Mouse (Mus musculus) ovary, postnatal 36 days (tissue): ENCODE measurements around the gene Rtn4rl1.

Source experiments
- DNase-seq: peaks from one replicate; pipeline ENCODE4 v3.0.0; 2022; ENCODE audit warnings: low spot score, mixed read lengths

The Rtn4rl1 gene

DNA sequence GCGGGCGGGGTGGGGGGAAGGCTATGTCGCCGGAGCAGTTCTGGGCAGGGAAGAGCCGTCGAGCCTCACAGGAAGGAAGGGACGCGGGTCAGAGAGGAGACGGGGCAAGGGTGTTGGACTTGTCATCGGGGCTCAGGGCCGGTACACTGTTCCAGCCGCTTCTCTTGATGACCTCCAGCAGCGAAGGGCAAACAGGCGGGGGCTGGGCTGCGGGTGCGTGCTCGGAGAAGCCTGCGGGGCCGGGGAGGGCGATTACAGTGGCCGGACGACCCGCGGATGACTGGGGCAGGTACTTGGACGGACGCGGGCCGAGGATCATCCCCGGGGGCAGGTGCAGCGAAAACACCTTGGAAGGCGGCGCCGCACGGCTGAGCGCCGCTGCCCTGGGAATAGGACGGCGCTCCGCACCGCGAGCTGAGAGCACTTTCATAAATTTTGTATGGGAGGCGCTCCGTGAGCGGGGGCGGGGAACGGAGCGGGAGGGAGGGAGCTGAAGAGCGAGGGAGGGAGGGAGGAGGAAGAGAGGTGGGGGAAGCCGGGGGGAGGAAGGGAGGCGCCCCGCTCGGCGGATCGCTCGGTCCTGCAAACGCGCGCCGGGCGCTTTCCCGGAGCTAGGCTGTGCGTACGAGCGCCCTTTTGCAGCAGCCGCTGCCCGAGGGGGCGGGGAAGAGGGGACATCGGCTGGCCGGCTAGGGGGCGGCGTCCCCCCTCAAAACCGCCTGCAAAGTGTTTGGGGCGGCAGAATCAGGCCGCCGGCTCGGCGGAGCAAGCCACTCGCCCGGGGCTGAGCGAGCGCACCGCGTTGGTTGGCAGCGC, at the start of gene Rtn4rl1:
TSS of gene Rtn4rl1 (plus strand) at position 528 of the 816 bp plus-strand sequence.
- DNase-seq, result peak; percentile 77

- DNase-seq, result no peak
These were observed 47.7 kb upstream of the Rtn4rl1 start for GRCm38 (mm10) chr11:75145841-75146240.

DNA sequence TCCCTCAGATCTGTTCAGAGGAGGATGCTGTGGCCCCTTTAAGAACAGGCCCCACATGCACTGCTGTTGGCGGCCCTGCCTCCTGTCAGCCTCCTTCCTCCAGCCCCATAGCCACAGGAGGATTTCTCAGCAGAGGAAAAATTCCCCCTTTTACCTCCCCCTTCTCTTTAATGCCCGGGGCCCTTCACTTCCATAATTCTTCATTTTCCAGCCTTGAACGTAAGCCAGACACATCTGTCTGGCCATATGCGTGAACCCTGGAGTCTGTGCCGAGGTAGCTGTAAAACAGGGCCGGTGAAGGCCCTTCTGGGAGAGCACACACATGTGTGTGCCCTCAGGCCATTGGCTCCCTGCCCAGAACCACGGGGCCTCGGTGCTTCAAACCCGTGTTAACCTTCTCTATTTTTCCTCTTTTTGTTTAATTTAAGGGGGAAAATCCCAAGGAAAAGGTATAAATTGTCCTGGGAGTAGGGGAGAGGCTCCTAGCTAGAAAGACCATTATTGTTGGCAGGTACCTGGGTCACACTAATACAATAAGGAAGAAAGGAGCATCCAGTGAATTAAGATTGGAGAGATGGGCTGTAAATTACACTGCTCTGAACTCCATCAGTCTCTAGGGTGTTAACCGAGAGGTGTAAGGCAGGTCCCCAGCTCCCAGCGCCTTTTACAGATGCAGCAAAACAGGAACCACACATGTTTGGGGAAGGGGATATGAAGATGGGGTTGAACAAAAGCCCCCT, 46.3 kb upstream of the Rtn4rl1 start:
- no peak for DNase-seq

GRCm38 (mm10) chr11:75147846-75148168, 45.8 kb upstream of the Rtn4rl1 start:
- no peak for DNase-seq

DNA sequence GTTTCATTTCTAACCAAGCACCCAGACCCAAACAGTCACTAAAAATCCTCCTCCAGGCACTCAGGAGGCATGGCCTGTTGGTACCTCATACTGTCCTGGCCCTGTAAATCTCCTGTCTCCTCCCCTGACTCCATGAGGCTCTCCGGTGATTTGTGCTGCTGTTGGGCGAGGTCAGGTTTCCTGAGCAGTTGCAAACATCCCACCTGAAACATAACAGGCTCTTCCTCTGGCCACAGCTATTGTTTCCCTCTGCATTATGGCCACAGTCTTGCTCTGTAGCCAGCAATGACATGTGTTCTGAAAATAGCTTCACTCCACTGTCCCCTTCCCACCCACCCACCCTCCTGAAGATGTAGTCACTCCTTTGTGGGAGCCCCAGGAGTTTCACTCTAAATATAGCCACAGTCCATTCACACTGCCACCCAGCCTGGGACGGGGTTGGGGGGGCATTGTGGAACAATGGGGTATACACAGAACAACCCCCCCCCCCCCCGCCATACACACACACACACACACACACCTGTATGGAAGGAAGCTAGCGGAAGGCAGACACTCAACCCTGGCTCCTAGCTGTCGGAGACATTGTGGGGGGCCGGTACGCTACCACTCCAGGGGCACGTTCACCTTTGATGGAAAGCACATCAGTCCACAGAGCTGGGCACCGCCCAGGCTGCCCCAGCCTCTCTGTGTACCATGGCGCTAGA, 45.1 kb upstream of the Rtn4rl1 start:
- DNase-seq, result no peak

- DNase-seq, result no peak
These were observed 43.2 kb upstream of the Rtn4rl1 start for GRCm38 (mm10) chr11:75150346-75150745.

DNA sequence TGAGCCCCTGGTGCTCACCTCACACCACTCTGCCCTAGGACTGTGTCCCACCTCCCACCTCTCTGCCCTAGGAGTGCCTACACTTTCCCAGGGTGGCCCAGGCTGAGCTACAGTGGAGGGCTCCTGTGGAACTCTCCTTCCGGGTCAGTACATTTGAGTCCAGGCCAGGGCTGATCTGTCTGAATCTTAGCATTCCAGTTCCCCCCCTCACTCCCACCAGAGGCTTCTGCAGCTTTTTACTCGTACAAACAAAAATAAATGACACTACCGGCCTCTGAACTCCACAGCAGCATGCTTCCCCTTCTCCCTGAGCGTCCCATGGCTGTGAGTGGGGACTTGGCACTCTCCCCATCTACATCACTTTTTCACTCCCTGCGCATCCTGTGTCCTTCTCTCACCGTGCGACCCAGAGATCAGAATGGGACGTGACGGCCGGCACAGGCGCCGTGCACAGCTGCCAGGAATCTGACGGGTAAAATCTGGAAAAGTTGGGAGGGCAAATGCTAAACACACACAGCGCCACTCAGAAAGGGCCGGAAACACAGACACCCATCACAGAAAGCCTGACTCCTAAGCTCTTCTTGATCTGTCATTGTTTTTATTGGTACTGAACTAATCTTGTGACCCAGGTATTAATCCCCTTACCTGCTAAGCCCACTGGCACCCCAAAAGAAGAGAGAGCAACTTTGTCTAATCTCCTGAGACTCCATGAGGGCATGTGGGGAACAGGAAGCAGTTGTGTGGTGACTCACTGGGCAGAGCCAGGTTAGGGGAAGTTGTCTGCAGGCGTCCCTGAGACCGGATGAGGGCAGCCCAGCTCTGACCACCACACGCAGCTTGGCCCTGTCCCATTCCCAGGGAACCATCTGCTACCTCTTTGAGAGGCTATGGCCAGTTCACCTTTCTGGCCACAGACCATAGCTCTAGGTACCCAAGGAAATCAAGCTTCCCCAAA, 40.7 kb upstream of the Rtn4rl1 start:
- DNase-seq, result no peak

DNA sequence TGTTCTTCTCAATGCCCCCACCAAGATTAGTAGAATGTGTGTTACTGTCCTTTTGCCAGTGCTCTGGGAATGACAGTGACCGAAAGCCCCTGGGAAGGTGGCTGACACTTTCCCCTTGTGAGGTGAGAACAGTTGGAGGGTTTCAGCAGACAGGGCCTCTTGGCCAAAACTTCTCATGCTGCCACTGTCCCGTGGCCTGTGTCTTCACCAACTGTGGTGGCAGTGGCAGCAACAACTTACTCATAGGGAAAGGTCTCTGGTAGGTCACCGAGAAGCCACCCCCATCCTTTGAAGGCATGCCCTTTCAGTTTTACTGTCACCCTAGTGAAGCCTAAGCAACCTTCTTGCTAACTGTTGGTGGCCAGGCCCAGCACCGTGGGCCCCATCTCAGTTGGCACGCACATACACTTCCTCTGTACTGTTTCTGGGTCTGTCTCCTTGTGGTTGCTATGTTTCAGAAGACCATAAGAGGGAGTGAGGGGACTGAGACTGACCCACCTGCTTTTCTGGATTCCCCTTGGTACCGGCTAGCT, 39.5 kb upstream of the Rtn4rl1 start:
- no peak for DNase-seq

DNA sequence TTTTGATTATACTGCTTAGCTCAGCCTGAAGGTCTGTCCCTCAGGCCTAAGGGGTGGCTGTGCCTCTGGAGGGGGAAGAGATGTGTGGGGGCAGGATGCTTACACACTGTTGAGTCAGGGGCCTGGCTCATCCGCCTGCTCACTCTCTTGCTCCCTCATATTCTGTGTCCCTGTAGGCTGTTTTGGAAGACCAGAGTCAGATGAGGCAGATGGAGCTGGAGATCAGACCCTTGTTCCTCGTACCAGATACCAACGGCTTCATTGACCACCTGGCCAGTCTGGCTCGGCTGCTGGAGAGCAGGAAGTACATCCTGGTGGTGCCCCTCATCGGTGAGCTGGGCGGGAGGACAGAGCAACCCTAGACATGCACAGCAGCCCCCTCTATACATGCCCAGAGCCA, 37.6 kb upstream of the Rtn4rl1 start:
- DNase-seq, result no peak

DNA sequence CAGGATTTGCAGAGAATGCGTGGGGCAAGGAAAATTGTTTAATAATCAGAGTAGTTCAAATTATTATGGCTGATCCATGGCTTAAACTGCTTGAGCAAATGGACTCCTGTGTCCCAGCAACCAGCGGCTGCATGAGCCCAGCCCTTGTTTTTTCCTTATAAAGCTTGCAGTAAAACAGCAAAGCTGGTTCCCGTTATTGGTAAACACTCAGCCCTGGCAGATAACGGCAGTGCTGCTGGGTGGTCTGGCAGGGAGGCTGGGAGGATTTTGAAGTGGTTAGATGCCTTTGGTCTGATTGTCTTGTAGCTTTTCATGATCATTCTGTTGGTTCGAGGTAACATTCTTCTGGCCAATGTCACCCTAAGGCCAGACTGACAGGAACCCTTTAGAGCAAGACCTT, 37.2 kb upstream of the Rtn4rl1 start:
- DNase-seq, result no peak

DNA sequence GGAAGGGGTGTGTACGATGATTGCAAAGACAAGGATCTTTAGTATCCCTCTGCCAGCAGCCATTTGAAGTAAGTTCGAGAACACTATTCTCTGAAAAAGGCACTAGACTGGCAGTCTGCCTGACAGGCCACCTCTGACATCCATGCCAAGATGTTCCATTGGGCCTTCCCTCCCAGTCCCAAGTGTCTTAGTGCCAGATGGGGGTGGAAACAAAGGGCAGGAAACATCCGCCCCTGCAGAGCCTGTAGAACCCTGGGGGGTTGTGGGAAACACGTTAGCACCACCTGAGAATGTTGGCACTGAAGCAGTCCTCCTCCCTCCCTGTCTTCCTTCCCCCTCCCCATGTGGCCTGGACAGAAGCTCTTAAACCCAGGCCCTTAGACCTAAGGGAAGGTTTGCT, 36.5 kb upstream of the Rtn4rl1 start:
- no peak for DNase-seq

- DNase-seq, result no peak
These were observed 35.7 kb upstream of the Rtn4rl1 start for GRCm38 (mm10) chr11:75157901-75158300.

DNA sequence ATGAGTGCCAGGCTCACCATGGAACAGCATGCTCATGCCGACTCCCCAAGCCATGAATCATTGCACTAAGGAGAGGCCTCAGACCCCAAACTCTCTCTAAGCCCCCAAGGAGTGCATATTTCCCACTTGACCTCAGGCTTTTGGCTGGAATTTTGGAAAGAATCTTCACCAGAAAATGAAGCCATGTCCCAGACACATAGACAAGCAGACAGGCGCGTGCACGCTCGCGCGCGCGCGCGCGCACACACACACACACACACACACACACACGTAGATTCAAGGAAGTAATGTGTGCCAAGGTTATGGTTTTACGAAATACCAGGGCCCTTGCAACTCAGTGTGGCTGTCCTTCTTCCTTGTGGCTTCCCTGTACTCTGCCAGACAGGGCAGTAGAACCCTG, 35.2 kb upstream of the Rtn4rl1 start:
- DNase-seq, result no peak

- peak; percentile 46 for DNase-seq
These were observed 34.0 kb upstream of the Rtn4rl1 start for GRCm38 (mm10) chr11:75159564-75159963.

DNA sequence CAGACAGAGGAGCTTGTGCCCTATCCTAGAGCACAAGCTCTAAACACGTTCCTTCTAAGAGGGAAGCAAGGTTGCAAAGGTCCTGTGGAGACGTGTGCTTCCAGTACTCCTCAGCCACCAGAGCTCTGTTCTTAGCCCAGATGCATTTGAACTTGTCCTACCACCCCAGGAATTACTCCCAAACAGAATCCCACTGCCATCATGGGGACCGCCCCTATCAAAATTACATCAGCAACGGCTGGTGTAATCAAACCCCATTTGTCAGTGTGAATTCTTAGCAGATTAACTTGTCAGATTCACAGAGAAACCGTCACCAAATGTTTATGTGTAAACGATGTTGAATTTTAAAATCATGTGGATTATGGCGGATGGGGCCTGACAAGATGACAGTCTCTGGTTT, 32.6 kb upstream of the Rtn4rl1 start:
- DNase-seq, result no peak

DNA sequence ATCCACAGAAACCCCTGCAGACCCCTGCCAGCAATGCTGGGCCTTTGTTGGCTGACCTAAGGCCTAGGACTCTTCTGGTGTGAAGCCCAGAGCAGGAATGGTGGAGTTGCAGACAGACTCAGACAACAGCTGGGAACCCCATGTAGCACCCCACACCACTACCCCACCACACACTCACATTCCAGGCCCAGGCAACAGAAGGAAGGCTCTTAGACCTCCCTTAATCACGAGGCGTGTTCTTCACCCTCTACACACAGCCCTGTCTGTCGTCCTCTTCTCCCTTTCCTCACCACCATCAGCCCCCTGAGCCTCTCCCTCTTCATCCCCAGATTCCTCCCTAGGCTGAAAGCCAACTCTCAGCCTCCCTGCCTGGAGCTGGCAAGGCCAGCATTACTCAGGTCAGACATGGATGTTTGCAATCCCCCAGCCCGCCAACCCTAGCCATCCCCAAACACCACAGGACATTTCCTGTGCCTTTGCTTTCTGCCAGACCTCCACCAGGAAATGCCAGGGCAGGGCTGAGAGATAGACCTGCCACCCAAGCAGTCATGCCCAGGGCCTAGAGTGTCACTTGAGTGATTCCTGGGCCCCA, 32.1 kb upstream of the Rtn4rl1 start:
- no peak for DNase-seq

DNA sequence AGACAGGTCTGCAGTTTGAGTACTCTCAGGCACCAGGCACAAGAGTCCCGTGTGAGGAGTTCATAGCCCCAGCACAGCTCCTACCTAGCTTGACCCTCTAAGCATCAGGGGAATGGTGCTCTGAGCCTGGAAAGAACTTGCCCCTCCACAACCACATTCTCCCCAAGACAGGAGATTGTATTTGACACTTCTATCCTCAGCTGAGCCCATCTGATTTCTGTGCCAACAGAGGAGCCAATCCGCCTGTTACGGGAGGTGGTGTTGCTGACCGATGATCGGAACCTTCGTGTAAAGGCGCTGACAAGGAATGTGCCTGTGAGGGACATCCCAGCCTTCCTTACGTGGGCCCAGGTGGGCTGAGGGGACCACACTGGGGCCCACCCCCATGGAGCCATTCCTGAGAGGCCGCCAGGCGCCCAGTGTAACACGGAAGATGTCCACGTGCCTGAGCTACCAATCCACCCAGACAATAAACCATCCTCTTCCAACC, 30.9 kb upstream of the Rtn4rl1 start:
- DNase-seq, result no peak

GRCm38 (mm10) chr11:75163379-75163778, 30.2 kb upstream of the Rtn4rl1 start:
- DNase-seq, result no peak

GRCm38 (mm10) chr11:75164051-75164450, 29.5 kb upstream of the Rtn4rl1 start:
- DNase-seq, result no peak

DNA sequence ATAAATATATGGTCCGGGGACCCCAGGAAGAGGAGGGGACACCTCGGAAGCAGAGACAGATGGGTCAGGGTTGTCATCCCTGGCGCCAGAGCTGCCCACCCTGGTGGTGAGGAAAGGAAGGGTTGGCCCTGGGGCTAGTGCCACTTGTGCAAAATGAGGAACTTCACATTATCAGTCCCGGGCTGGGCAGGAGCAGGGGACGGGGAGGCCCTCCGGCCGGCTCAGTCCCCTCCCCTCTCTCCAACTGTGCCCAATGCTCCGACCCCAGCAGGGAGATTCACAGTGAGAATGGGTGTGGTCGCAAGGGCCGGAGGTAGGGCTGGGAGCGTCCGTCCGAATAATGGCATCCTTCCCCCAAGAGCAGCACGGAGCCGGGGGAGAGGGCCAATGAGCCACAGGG, 28.8 kb upstream of the Rtn4rl1 start:
- no peak for DNase-seq
